Mouse (Mus musculus) liver, embryonic 13.5 days (tissue): ENCODE data around the gene Ints5. TPM values are rescaled to one million over a fixed set of nuclear protein-coding genes. Genes with fewer than 3 reads are reported as not detected.

ENCODE experiments used
- ATAC-seq: fragments of 200-750 bp; cut with Nextera tagmentation; 2 replicates; pipeline ENCODE4 v1.8.0; 2017; ENCODE audit warnings: low read depth, mild to moderate bottlenecking, moderate number of reproducible peaks, moderate library complexity
- DNase-seq: peaks from one replicate; pipeline ENCODE4 v3.0.0; 2022
- H3K27ac ChIP-seq: fragments of 300-500 bp; sonication (generic); 2 replicates; pipeline ENCODE4 v1.5.1; 2015; ENCODE audit warnings: moderate library complexity, mild to moderate bottlenecking, inconsistent platforms
- H3K27me3 ChIP-seq: fragments of 300-500 bp; sonication (generic); 2 replicates; pipeline ENCODE4 v1.6.1; 2015; ENCODE audit warnings: mild to moderate bottlenecking, inconsistent platforms
- H3K36me3 ChIP-seq: fragments of 300-500 bp; sonication (generic); 2 replicates; pipeline ENCODE4 v1.6.1; 2015; ENCODE audit warnings: mild to moderate bottlenecking, inconsistent platforms
- H3K4me1 ChIP-seq: fragments of 300-500 bp; sonication (generic); replicated peaks from 2 replicates; pipeline ENCODE4 v1.6.1; 2015; ENCODE audit warnings: inconsistent platforms
- H3K4me2 ChIP-seq: fragments of 300-500 bp; sonication (generic); 2 replicates; pipeline ENCODE4 v1.6.1; 2015; ENCODE audit warnings: inconsistent platforms, mild to moderate bottlenecking, moderate library complexity
- H3K4me3 ChIP-seq: fragments of 300-500 bp; sonication (generic); replicated peaks from 2 replicates; pipeline ENCODE4 v1.5.1; 2015; ENCODE audit warnings: mild to moderate bottlenecking, inconsistent platforms
- H3K9ac ChIP-seq: fragments of 300-500 bp; sonication (generic); 2 replicates; pipeline ENCODE4 v1.6.1; 2015; ENCODE audit warnings: mild to moderate bottlenecking, inconsistent platforms
- H3K9me3 ChIP-seq: fragments of 300-500 bp; sonication (generic); replicated peaks from 2 replicates; pipeline ENCODE4 v1.6.1; 2016; ENCODE audit warnings: inconsistent platforms
- WGBS: fragments of 180-500 bp; shearing (Covaris S2); methylation state at CpG from one replicate; pipeline ENCODE4 v1.1.7; 2015; ENCODE audit not compliant: insufficient replicate concordance; 5-methylcytosine and 5-hydroxymethylcytosine counted together
- polyA plus RNA-seq: library from polyadenylated mRNA; unstranded; fragments of >200 nt; fragmentation: Nextera tagmentation; extraction: Ambion mirVana; gene quantifications from 2 replicates; pipeline ENCODE4 v1.2.1, GENCODE M21; 2015

The Ints5 gene
- polyA plus RNA-seq, 1 experiment from 2014 or later, result 26.1 TPM

GRCm38 (mm10) chr19:8930117-8930516 lies 37.3 kb downstream of the Ints5 start:
- Histone ChIP-seq H3K4me2 (peak overlapping the region; percentile 85), H3K4me1 (peaks cover 49% of the 10 kb centered on the region), H3K27me3 (no peaks in the 10 kb centered on the region), H3K9me3 (no peaks in the 10 kb centered on the region), H3K4me3 (peak overlapping the region; percentile 79), H3K27ac (peak overlapping the region; percentile 90), H3K9ac (peak overlapping the region; percentile 81), H3K36me3 (peaks cover 64% of the 10 kb centered on the region)
- 9% methylated on average over 11 of the region's 11 CpGs for WGBS
- ATAC-seq, result no peak
- no peak for DNase-seq

DNA sequence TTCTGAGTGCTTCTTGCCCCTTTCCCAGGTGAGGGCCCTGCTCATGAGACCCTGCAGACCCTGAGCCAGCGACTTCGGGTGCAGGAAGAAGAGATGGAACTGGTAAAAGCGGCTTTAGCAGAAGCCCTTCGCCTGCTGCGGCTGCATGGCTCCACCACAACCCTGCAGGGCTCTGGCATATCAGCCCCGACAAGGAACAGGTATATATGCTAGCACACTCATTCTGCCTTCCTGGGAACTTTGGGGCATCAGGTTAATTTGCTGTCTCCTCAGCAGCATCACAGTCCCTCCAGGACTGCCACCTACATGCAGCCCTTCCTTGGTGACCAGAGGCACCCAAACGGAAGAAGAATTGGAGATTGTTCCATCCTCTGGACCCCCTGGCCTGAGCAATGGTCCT lies 38.0 kb downstream of the Ints5 start:
- ATAC-seq (no peak), DNase-seq (no peak)
- peaks cover 48% of the 10 kb centered on the region for H3K4me1 ChIP-seq
- H3K9ac ChIP-seq, result peak overlapping the region; percentile 81
- 78% methylated on average over 7 of the region's 7 CpGs for WGBS
- H3K36me3 ChIP-seq, result peaks cover 63% of the 10 kb centered on the region
- H3K4me2 ChIP-seq, result peak overlapping the region; percentile 85
- no peaks in the 10 kb centered on the region for H3K27me3 ChIP-seq
- H3K4me3 ChIP-seq, result peak overlapping the region; percentile 79
- no peak overlapping the region for H3K27ac ChIP-seq
- no peaks in the 10 kb centered on the region for H3K9me3 ChIP-seq

DNA sequence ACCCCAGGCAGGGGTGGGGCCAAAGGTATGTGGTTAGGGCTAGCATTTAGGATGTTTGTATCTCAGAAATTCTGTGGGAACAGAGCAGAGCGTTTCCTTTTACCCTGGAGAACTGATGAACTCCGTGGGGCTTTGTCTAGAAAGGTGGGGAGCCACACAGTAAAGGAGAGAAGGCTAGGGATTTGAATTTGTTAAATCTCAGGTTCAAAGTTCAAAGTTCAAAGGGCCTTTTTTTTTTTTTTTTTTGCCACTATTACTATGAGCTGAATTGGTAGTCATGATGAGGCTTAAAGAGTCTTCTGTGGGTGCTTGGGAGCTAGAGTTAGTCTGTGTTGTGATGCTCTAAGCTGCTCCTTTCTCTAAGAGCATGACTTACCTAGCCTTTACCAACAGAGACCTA lies 43.9 kb downstream of the Ints5 start:
- Histone ChIP-seq H3K27me3 (no peaks in the 10 kb centered on the region), H3K36me3 (peaks cover 79% of the 10 kb centered on the region), H3K9ac (no peak overlapping the region), H3K4me1 (peaks cover 16% of the 10 kb centered on the region), H3K27ac (no peak overlapping the region), H3K4me3 (no peak overlapping the region), H3K9me3 (no peaks in the 10 kb centered on the region), H3K4me2 (no peak overlapping the region)
- no peak for DNase-seq
- ATAC-seq, result no peak
- 89% methylated on average over 2 of the region's 2 CpGs for WGBS

DNA sequence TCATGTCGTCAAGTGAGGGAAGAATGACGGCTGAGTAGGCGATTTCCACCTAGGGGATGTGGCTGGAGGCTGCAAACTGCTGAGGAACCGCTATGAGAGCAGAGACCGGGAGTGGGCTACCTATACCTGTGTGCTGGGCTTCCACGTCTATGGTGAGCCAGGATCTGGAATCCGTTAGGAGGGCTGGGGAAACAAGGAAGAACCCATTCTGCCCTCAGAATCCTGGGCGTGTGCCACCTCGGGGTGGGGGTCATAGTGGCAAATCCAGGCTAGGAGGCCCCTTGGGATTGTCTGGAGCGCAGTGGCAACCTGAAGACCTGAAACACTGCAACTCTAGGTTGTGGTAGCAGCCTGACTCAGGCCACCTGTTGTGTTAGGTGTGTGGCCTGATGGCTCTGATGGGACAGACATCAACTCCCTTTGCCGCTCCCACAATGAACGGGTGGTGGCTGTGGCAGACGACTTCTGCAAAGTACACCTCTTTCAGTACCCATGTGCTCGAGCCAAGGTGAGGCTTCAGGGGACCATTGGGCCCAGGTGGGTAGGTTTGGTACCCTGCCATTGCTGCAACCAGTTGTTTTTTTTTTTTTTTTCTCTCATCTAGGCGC lies 47.8 kb downstream of the Ints5 start:
- Histone ChIP-seq H3K4me1 (peaks cover 45% of the 10 kb centered on the region), H3K4me2 (peak overlapping the region; percentile 78), H3K4me3 (peak overlapping the region; percentile 98; the same call in 1 of the 2 replicates), H3K27me3 (no peaks in the 10 kb centered on the region), H3K9ac (peak overlapping the region; percentile 100; the same call in 1 of the 2 replicates), H3K9me3 (no peaks in the 10 kb centered on the region), H3K36me3 (peaks cover 67% of the 10 kb centered on the region), H3K27ac (peak overlapping the region; percentile 98; the same call in 1 of the 2 replicates)
- no peak for ATAC-seq
- no peak for DNase-seq
- WGBS, result 78% methylated on average over 15 of the region's 15 CpGs

DNA sequence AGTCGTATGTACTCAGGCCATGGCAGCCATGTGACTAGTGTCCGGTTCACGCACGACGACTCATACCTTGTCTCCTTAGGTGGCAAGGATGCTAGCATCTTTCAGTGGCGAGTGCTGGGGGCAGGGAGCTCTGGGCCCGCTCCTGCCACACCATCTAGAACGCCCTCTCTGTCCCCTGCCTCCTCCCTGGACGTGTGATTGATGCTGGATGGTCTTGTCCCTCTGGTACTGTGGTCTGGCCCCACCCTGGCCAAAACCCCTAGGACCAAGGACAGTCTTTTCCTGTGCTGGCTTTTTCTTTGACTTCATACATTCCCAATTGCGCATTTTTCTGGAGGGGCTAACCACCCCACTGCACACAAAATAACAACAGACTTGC lies 48.3 kb downstream of the Ints5 start:
- H3K9me3 ChIP-seq, result no peaks in the 10 kb centered on the region
- no peak for DNase-seq
- WGBS, result 41% methylated on average over 10 of the region's 10 CpGs
- no peaks in the 10 kb centered on the region for H3K27me3 ChIP-seq
- H3K4me1 ChIP-seq, result peaks cover 50% of the 10 kb centered on the region
- H3K9ac ChIP-seq, result peak overlapping the region; percentile 100
- peak overlapping the region; percentile 98 for H3K27ac ChIP-seq
- peaks cover 67% of the 10 kb centered on the region for H3K36me3 ChIP-seq
- H3K4me2 ChIP-seq, result peak overlapping the region; percentile 78
- H3K4me3 ChIP-seq, result peak overlapping the region; percentile 98
- ATAC-seq, result no peak; the same call in 1 of the 2 replicates

- Histone ChIP-seq H3K27ac (peak within 1 kb of the TSS; percentile 98), H3K9me3 (no peaks in the 10 kb centered on the region), H3K9ac (peak within 1 kb of the TSS; percentile 100), H3K36me3 (peaks cover 67% of the 10 kb centered on the region), H3K4me1 (peaks cover 55% of the 10 kb centered on the region), H3K4me2 (peak within 1 kb of the TSS; percentile 78), H3K27me3 (no peaks in the 10 kb centered on the region), H3K4me3 (peak within 1 kb of the TSS; percentile 98)
- ATAC-seq (peak; percentile 89), DNase-seq (peak; percentile 91)
- under 1% methylated on average over 64 of the region's 64 CpGs for WGBS
Measured at GRCm38 (mm10) chr19:8941515-8942217, 48.9 kb downstream of the Ints5 start, which contains the start of gene Mta2. Gene Mta2 (plus strand): TSS chr19:8941875.

DNA sequence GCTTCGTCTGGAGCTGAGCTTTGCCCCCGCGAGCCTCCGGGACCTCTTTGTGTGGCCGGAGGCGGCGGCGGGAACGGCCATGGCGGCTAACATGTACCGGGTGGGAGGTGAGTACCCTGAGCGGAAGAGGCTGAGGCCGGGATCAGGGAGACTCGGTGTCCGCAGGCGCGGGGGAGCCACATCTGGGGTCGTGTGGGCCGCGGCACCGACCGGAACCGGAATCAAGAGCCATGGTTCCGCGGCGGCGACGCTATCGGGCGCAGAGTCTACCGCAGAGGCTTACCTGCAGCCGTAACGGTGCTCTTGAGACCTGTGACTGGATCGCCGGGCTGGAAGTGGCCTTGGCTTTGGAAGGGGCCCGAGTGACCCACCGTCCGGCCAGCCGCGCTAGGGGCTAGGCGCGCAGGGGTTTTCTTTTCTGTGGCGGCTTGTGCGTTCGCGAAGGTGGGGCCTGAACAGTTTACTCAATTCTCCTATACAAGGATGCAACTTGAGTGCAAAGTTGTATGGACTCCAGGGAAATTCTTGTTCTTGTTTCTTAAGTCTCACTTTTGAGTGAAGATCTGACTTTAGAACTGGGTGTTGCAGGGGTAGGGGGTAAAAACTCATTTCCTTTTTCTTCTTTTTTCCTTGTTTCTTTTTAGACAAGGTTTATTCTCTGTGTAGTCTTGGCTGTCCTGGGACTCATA lies 49.6 kb downstream of the Ints5 start:
- peak; percentile 35 for ATAC-seq
- no peaks in the 10 kb centered on the region for H3K27me3 ChIP-seq
- H3K9ac ChIP-seq, result peak overlapping the region; percentile 100
- H3K4me3 ChIP-seq, result peak overlapping the region; percentile 98
- no peaks in the 10 kb centered on the region for H3K9me3 ChIP-seq
- DNase-seq, result no peak
- H3K36me3 ChIP-seq, result peaks cover 67% of the 10 kb centered on the region
- H3K27ac ChIP-seq, result peak overlapping the region; percentile 98
- under 1% methylated on average over 46 of the region's 46 CpGs for WGBS
- H3K4me1 ChIP-seq, result peaks cover 63% of the 10 kb centered on the region
- peak overlapping the region; percentile 78 for H3K4me2 ChIP-seq

GRCm38 (mm10) chr19:8943047-8943446 lies 50.2 kb downstream of the Ints5 start:
- ATAC-seq, result no peak
- WGBS, result 33% methylated on average over 2 of the region's 2 CpGs

GRCm38 (mm10) chr19:8944062-8944461 lies 51.3 kb downstream of the Ints5 start:
- no peaks in the 10 kb centered on the region for H3K9me3 ChIP-seq
- H3K4me3 ChIP-seq, result peak overlapping the region; percentile 98
- H3K4me1 ChIP-seq, result peaks cover 66% of the 10 kb centered on the region
- H3K4me2 ChIP-seq, result peak overlapping the region; percentile 78
- DNase-seq (peak; percentile 54), ATAC-seq (peak; percentile 49)
- WGBS, result 6% methylated on average over 5 of the region's 5 CpGs
- peaks cover 69% of the 10 kb centered on the region for H3K36me3 ChIP-seq
- H3K27me3 ChIP-seq, result no peaks in the 10 kb centered on the region
- peak overlapping the region; percentile 98 for H3K27ac ChIP-seq
- peak overlapping the region; percentile 100 for H3K9ac ChIP-seq

More at GRCm38 (mm10) chr19:8943047-8943446, 50.2 kb downstream of the Ints5 start:
- Histone ChIP-seq H3K27me3 (no peaks in the 10 kb centered on the region), H3K4me1 (peaks cover 66% of the 10 kb centered on the region), H3K9ac (peak overlapping the region; percentile 100), H3K4me2 (peak overlapping the region; percentile 78), H3K9me3 (no peaks in the 10 kb centered on the region), H3K4me3 (peak overlapping the region; percentile 98), H3K27ac (peak overlapping the region; percentile 98), H3K36me3 (peaks cover 69% of the 10 kb centered on the region)
- no peak for DNase-seq

DNA sequence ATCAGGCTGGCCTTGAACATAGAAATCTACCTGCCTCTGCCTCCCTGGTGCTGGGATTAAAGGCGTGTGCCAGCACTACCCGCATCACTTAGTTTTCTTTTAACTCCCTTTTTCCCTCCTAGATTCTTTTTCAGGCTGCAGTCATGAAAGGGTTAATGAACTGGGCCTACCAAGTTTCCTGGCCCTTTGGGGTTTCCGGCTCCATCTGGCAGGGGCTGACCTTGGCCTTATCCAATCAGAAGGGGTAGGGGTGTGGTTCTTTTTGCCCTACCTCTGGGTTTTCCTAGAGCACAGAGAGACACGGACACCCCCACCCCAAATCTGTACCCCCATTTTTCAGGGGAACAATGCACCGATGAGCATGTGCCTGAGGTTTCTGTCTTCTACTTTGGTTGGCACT lies 51.9 kb downstream of the Ints5 start:
- Histone ChIP-seq H3K4me2 (peak overlapping the region; percentile 78), H3K4me3 (peak overlapping the region; percentile 98), H3K9ac (peak overlapping the region; percentile 100), H3K27me3 (no peaks in the 10 kb centered on the region), H3K4me1 (peaks cover 66% of the 10 kb centered on the region), H3K36me3 (peaks cover 70% of the 10 kb centered on the region), H3K9me3 (no peaks in the 10 kb centered on the region), H3K27ac (peak overlapping the region; percentile 98)
- WGBS, result 19% methylated on average over 5 of the region's 5 CpGs
- DNase-seq (peak; percentile 66), ATAC-seq (no peak)

GRCm38 (mm10) chr19:8945251-8945650 lies 52.4 kb downstream of the Ints5 start:
- ATAC-seq (no peak), DNase-seq (no peak)
- peaks cover 72% of the 10 kb centered on the region for H3K36me3 ChIP-seq
- peak overlapping the region; percentile 100 for H3K9ac ChIP-seq
- H3K4me1 ChIP-seq, result peaks cover 64% of the 10 kb centered on the region
- H3K27ac ChIP-seq, result peak overlapping the region; percentile 98
- WGBS, result 67% methylated on average over 6 of the region's 6 CpGs
- no peaks in the 10 kb centered on the region for H3K27me3 ChIP-seq
- H3K4me2 ChIP-seq, result peak overlapping the region; percentile 78
- no peaks in the 10 kb centered on the region for H3K9me3 ChIP-seq
- peak overlapping the region; percentile 98; the same call in 1 of the 2 replicates for H3K4me3 ChIP-seq
